20 mouse cellular contexts compared by ENCODE assay signal in the genomic region with DNA sequence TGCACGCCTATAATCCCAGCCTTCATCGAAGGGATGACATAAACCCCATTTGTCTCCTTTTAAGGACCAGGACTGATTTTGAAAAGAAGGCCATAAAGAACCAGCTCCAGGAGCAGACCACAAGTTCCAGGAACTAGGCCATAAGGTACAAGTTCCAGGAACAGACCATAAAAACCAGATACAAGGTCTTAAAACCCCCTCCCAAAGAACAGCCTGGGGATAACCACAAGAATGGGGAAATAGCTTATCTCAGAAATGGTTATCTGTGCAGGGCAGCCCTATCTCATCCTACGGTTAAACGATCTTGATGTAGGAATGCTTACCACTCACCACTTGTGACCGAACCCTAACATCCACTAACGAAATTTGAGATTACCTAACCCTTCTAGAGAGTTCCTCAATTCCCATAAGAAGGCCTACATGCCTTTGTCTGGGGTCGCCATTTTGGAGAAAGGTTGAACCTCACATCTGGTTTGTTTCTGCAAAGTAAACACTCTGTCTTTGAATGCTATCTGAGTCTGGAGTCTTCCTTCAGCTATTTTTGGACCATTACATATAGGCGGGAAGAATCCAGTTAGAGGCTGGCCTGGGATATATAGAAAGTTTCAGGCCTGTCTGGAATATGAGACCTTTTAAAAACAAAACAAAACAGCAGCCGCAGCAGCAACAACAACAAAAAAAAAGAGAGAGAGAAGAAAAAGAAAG.
A peak's percentile ranks its signal among the peaks of the same experiment; 100 is the strongest.
DNase-seq lines count a peak whose midpoint lies in the region; ATAC-seq and TF ChIP-seq lines count a peak whose summit lies in the region.
"Had no signal": no experiment of that assay in that cellular context is flagged by ENCODE, and none has a peak within 500 bp of the region (broad histone marks: within the 10 kb centered on the region; RNA-seq: fewer than 3 reads in every experiment).

No protein-coding gene starts in this region.

- H3K4me1 ChIP-seq in forebrain, embryonic 10.5 days: peaks cover 11% of the 10 kb centered on the region
- H3K4me1 ChIP-seq in forebrain, embryonic 15.5 days: no peaks in the 10 kb centered on the region
- H3K4me1 ChIP-seq in stomach, embryonic 15.5 days: no peaks in the 10 kb centered on the region
- H3K4me1 ChIP-seq in stomach, postnatal 0 days (replicated peaks; ENCODE audit: control insufficient read depth, insufficient read depth): no peaks in the 10 kb centered on the region
- H3K4me1 ChIP-seq in embryonic facial prominence, embryonic 14.5 days (ENCODE audit: control insufficient read depth, insufficient read depth, low read length): no peaks in the 10 kb centered on the region; the same call in 1 of the 2 replicates
- H3K4me1 ChIP-seq: embryonic facial prominence, embryonic 12.5 days; hindbrain, embryonic 13.5 days had no signal

- 79% methylated on average over 9 of the region's 9 CpGs for WGBS in forebrain, embryonic 10.5 days
- 90% methylated on average over 9 of the region's 9 CpGs for WGBS in forebrain, embryonic 15.5 days
- 57% methylated on average over 9 of the region's 9 CpGs for WGBS in stomach, embryonic 15.5 days
- 60% methylated on average over 9 of the region's 9 CpGs for WGBS in stomach, postnatal 0 days
- 57% methylated on average over 9 of the region's 9 CpGs for WGBS in embryonic facial prominence, embryonic 14.5 days

- H3K9me3 ChIP-seq in forebrain, embryonic 10.5 days: no peaks in the 10 kb centered on the region
- H3K9me3 ChIP-seq in forebrain, embryonic 15.5 days: no peaks in the 10 kb centered on the region
- H3K9me3 ChIP-seq in stomach, embryonic 15.5 days: no peaks in the 10 kb centered on the region
- no peaks in the 10 kb centered on the region for H3K9me3 ChIP-seq in stomach, postnatal 0 days (ENCODE audit: control insufficient read depth, low read length)
- H3K9me3 ChIP-seq in embryonic facial prominence, embryonic 14.5 days (ENCODE audit: control insufficient read depth, low read length): no peaks in the 10 kb centered on the region
- H3K9me3 ChIP-seq: embryonic facial prominence, embryonic 12.5 days; hindbrain, embryonic 13.5 days; limb, embryonic 15.5 days had no signal

- TF ChIP-seq EP300 in stomach, postnatal 0 days (optimal IDR thresholded peaks at IDR 0.05): no peak

- H3K27ac ChIP-seq in forebrain, embryonic 10.5 days: 0 out of 2 replicates have a peak overlapping the region, but pooled peaks have one; percentile 11
- H3K27ac ChIP-seq in forebrain, embryonic 15.5 days (replicated peaks): no peak overlapping the region
- no peak overlapping the region for H3K27ac ChIP-seq in stomach, embryonic 15.5 days
- no peak overlapping the region for H3K27ac ChIP-seq in stomach, postnatal 0 days (replicated peaks)
- no peak overlapping the region for H3K27ac ChIP-seq in embryonic facial prominence, embryonic 14.5 days (replicated peaks; ENCODE audit: low read depth, low read length)
- H3K27ac ChIP-seq: embryonic facial prominence, embryonic 12.5 days; hindbrain, embryonic 13.5 days; limb, embryonic 15.5 days had no signal

- ATAC-seq in forebrain, embryonic 15.5 days (replicated peaks): no peak
- 0 out of 2 replicates have a peak, but pooled peaks have one; percentile 2 for ATAC-seq in stomach, embryonic 15.5 days (ENCODE audit: insufficient read depth, low FRiP score, low read depth)
- ATAC-seq in stomach, postnatal 0 days (ENCODE audit: low FRiP score, low TSS enrichment): no peak
- no peak for ATAC-seq in embryonic facial prominence, embryonic 14.5 days (ENCODE audit: low read depth)
- ATAC-seq: Patski had no signal

- H3K4me3 ChIP-seq in forebrain, embryonic 10.5 days: no peak overlapping the region
- H3K4me3 ChIP-seq in forebrain, embryonic 15.5 days: no peak overlapping the region
- no peak overlapping the region for H3K4me3 ChIP-seq in stomach, embryonic 15.5 days (replicated peaks)
- H3K4me3 ChIP-seq in stomach, postnatal 0 days (ENCODE audit: low read depth, low read length): no peak overlapping the region
- no peak overlapping the region for H3K4me3 ChIP-seq in embryonic facial prominence, embryonic 14.5 days (ENCODE audit: low read depth, low read length)
- H3K4me3 ChIP-seq: embryonic facial prominence, embryonic 12.5 days; hindbrain, embryonic 13.5 days; limb, embryonic 15.5 days had no signal

- H3K27me3 ChIP-seq in forebrain, embryonic 10.5 days (ENCODE audit: poor library complexity, severe bottlenecking): peaks cover 5% of the 10 kb centered on the region
- no peaks in the 10 kb centered on the region for H3K27me3 ChIP-seq in forebrain, embryonic 15.5 days
- no peaks in the 10 kb centered on the region for H3K27me3 ChIP-seq in stomach, embryonic 15.5 days (replicated peaks)
- H3K27me3 ChIP-seq in stomach, postnatal 0 days (ENCODE audit: control insufficient read depth, insufficient read depth, low read length): no peaks in the 10 kb centered on the region
- no peaks in the 10 kb centered on the region for H3K27me3 ChIP-seq in embryonic facial prominence, embryonic 14.5 days (replicated peaks; ENCODE audit: control insufficient read depth, insufficient read depth, low read length)
- H3K27me3 ChIP-seq: embryonic facial prominence, embryonic 12.5 days; hindbrain, embryonic 13.5 days; limb, embryonic 15.5 days; Patski had no signal

- no peak overlapping the region for H3K4me2 ChIP-seq in forebrain, embryonic 15.5 days (replicated peaks)
- H3K4me2 ChIP-seq in stomach, embryonic 15.5 days: no peak overlapping the region
- no peak overlapping the region for H3K4me2 ChIP-seq in stomach, postnatal 0 days (replicated peaks; ENCODE audit: low read depth)
- no peak overlapping the region for H3K4me2 ChIP-seq in embryonic facial prominence, embryonic 14.5 days (ENCODE audit: low read depth, low read length)
- H3K4me2 ChIP-seq: embryonic facial prominence, embryonic 12.5 days; hindbrain, embryonic 13.5 days; limb, embryonic 15.5 days had no signal

- no peak overlapping the region for H3K9ac ChIP-seq in forebrain, embryonic 15.5 days (replicated peaks)
- H3K9ac ChIP-seq in stomach, embryonic 15.5 days: no peak overlapping the region
- no peak overlapping the region for H3K9ac ChIP-seq in stomach, postnatal 0 days (ENCODE audit: low read length)
- H3K9ac ChIP-seq in embryonic facial prominence, embryonic 14.5 days (ENCODE audit: low read depth, low read length): no peak overlapping the region
- H3K9ac ChIP-seq: embryonic facial prominence, embryonic 12.5 days; hindbrain, embryonic 13.5 days; limb, embryonic 15.5 days had no signal

- H3K36me3 ChIP-seq in forebrain, embryonic 10.5 days (replicated peaks): no peaks in the 10 kb centered on the region
- no peaks in the 10 kb centered on the region for H3K36me3 ChIP-seq in forebrain, embryonic 15.5 days
- no peaks in the 10 kb centered on the region for H3K36me3 ChIP-seq in stomach, embryonic 15.5 days
- H3K36me3 ChIP-seq in stomach, postnatal 0 days (ENCODE audit: control insufficient read depth, insufficient read depth, low read length): no peaks in the 10 kb centered on the region
- H3K36me3 ChIP-seq in embryonic facial prominence, embryonic 14.5 days (ENCODE audit: control insufficient read depth, insufficient read depth, low read length): no peaks in the 10 kb centered on the region
- H3K36me3 ChIP-seq: embryonic facial prominence, embryonic 12.5 days; hindbrain, embryonic 13.5 days; limb, embryonic 15.5 days had no signal

- no peak for DNase-seq in forebrain, embryonic 10.5 days (ENCODE audit: extremely low spot score, low spot score)
- DNase-seq in stomach, postnatal 0 days (ENCODE audit: low spot score): no peak
- peak; percentile 43 for DNase-seq in embryonic facial prominence, embryonic 14.5 days (ENCODE audit: low spot score)
- DNase-seq in adrenal gland, adult (ENCODE audit: inconsistent age in 2 of 2, low spot score in 1 of 2): no peak
- no peak for DNase-seq in kidney, postnatal 4 days
- no peak for DNase-seq in frontal cortex, postnatal 10 days (ENCODE audit: low spot score in 2 of 2)
- DNase-seq: adrenal gland, postnatal 14 days; B cell, adult 2 months; cerebellum, adult 11 months; cerebellum, postnatal 10 days; heart, postnatal 14 days; kidney, adult 11 months; lung, postnatal 10 days; right cerebral cortex, postnatal 14 days had no signal

- TF ChIP-seq CTCF in stomach, postnatal 0 days (IDR thresholded peaks at IDR 0.05; ENCODE audit: low read depth): no peak
